Mouse (Mus musculus) heart, embryonic 11.5 days (tissue): Measurements from ENCODE around the gene Fam174b. TPM values are rescaled to one million over a fixed set of nuclear protein-coding genes. Genes with fewer than 3 reads are reported as not detected.

ENCODE experiments used
- ATAC-seq: fragments of 200-750 bp; cut with Nextera tagmentation; replicated peaks from 2 replicates; pipeline ENCODE4 v1.8.0; 2017; ENCODE audit warnings: moderate library complexity; ENCODE audit not compliant: insufficient number of reproducible peaks, low FRiP score, low TSS enrichment
- H3K27ac ChIP-seq: fragments of 300-500 bp; sonication (generic); 2 replicates; pipeline ENCODE4 v1.5.1; 2014; ENCODE audit warnings: mild to moderate bottlenecking, low read depth, low read length
- H3K27me3 ChIP-seq: fragments of 300-500 bp; sonication (generic); 2 replicates; pipeline ENCODE4 v1.6.1; 2014; ENCODE audit warnings: mild to moderate bottlenecking, low read length, mixed read lengths; ENCODE audit not compliant: control insufficient read depth, insufficient read depth
- H3K36me3 ChIP-seq: fragments of 300-500 bp; sonication (generic); 2 replicates; pipeline ENCODE4 v1.6.1; 2014; ENCODE audit warnings: mild to moderate bottlenecking, low read length, moderate library complexity, mixed read lengths; ENCODE audit not compliant: control insufficient read depth, insufficient read depth
- H3K4me1 ChIP-seq: fragments of 300-500 bp; sonication (generic); 2 replicates; pipeline ENCODE4 v1.6.1; 2014; ENCODE audit warnings: low read length; ENCODE audit not compliant: control insufficient read depth, insufficient read depth
- H3K4me2 ChIP-seq: fragments of 300-500 bp; sonication (generic); 2 replicates; pipeline ENCODE4 v1.6.1; 2014; ENCODE audit warnings: mild to moderate bottlenecking, moderate library complexity
- H3K4me3 ChIP-seq: fragments of 300-500 bp; sonication (generic); 2 replicates; pipeline ENCODE4 v1.5.1; 2014; ENCODE audit warnings: low read depth, low read length
- H3K9ac ChIP-seq: fragments of 300-500 bp; sonication (generic); 2 replicates; pipeline ENCODE4 v1.6.1; 2014; ENCODE audit warnings: mild to moderate bottlenecking, low read depth, low read length, moderate library complexity
- H3K9me3 ChIP-seq: fragments of 300-500 bp; sonication (generic); replicated peaks from 2 replicates; pipeline ENCODE4 v1.6.1; 2016; ENCODE audit warnings: low read length; ENCODE audit not compliant: control insufficient read depth
- WGBS: fragments of 180-500 bp; shearing (Covaris S2); extraction: QIAGEN DNeasy Blood & Tissue Kit; methylation state at CpG from one replicate; pipeline ENCODE4 v1.1.7; 2014; ENCODE audit not compliant: insufficient replicate concordance; 5-methylcytosine and 5-hydroxymethylcytosine counted together
- polyA plus RNA-seq: library from polyadenylated mRNA; unstranded; fragments of >200 nt; fragmentation: Nextera tagmentation; extraction: Ambion mirVana; gene quantifications from 2 replicates; pipeline ENCODE4 v1.2.1, GENCODE M21; 2014

Fam174b gene
- 30.8 and 36.9 TPM in 2 replicates for polyA plus RNA-seq

- Histone ChIP-seq H3K9me3 (no peaks in the 10 kb centered on the region), H3K36me3 (no peaks in the 10 kb centered on the region), H3K9ac (peak within 1 kb of the TSS; percentile 74), H3K4me3 (peak within 1 kb of the TSS; percentile 71), H3K4me1 (peaks cover 7% of the 10 kb centered on the region), H3K4me2 (peak within 1 kb of the TSS; percentile 99), H3K27ac (0 out of 2 replicates have a peak within 1 kb of the TSS, but pooled peaks have one; percentile 15), H3K27me3 (peaks cover 25% of the 10 kb centered on the region)
- 1% methylated on average over 93 of the region's 94 CpGs for WGBS
- peak; percentile 78 for ATAC-seq
Observed at GRCm38 (mm10) chr7:73740111-73741035, at the start of gene Fam174b. Gene Fam174b, plus strand, starts transcription at chr7:73740302.

GRCm38 (mm10) chr7:73697092-73697491, 43.0 kb upstream of the Fam174b start:
- H3K4me2 ChIP-seq, result no peak overlapping the region
- H3K27me3 ChIP-seq, result no peaks in the 10 kb centered on the region
- no peaks in the 10 kb centered on the region for H3K9me3 ChIP-seq
- ATAC-seq, result no peak
- 74% methylated on average over 3 of the region's 3 CpGs for WGBS
- H3K36me3 ChIP-seq, result no peaks in the 10 kb centered on the region
- H3K9ac ChIP-seq, result no peak overlapping the region
- H3K27ac ChIP-seq, result no peak overlapping the region
- H3K4me1 ChIP-seq, result 0 out of 2 replicates have a peak, but pooled peaks cover 4% of the 10 kb centered on the region
- no peak overlapping the region for H3K4me3 ChIP-seq

GRCm38 (mm10) chr7:73704305-73704704, 35.8 kb upstream of the Fam174b start:
- Histone ChIP-seq H3K27me3 (no peaks in the 10 kb centered on the region), H3K9me3 (no peaks in the 10 kb centered on the region), H3K27ac (no peak overlapping the region), H3K4me2 (no peak overlapping the region), H3K4me1 (no peaks in the 10 kb centered on the region), H3K4me3 (no peak overlapping the region), H3K36me3 (no peaks in the 10 kb centered on the region), H3K9ac (no peak overlapping the region)
- no peak for ATAC-seq

- Histone ChIP-seq H3K9me3 (0 out of 2 replicates have a peak, but pooled peaks cover 2% of the 10 kb centered on the region), H3K4me1 (no peaks in the 10 kb centered on the region; the same call in 1 of the 2 replicates), H3K36me3 (no peaks in the 10 kb centered on the region), H3K27ac (no peak overlapping the region), H3K9ac (no peak overlapping the region), H3K4me2 (no peak overlapping the region), H3K4me3 (no peak overlapping the region), H3K27me3 (no peaks in the 10 kb centered on the region)
- no peak for ATAC-seq
- WGBS, result 81% methylated on average over 8 of the region's 8 CpGs
Observed at GRCm38 (mm10) chr7:73713506-73713905, 26.6 kb upstream of the Fam174b start.

GRCm38 (mm10) chr7:73715928-73716749, 24.0 kb upstream of the Fam174b start:
- no peaks in the 10 kb centered on the region for H3K27me3 ChIP-seq
- no peak overlapping the region for H3K27ac ChIP-seq
- no peak overlapping the region for H3K4me3 ChIP-seq
- 51% methylated on average over 15 of the region's 15 CpGs for WGBS
- H3K9ac ChIP-seq, result no peak overlapping the region
- H3K4me2 ChIP-seq, result no peak overlapping the region
- H3K9me3 ChIP-seq, result 0 out of 2 replicates have a peak, but pooled peaks cover 2% of the 10 kb centered on the region
- H3K4me1 ChIP-seq, result no peaks in the 10 kb centered on the region; the same call in 1 of the 2 replicates
- peak; percentile 49 for ATAC-seq
- H3K36me3 ChIP-seq, result no peaks in the 10 kb centered on the region

GRCm38 (mm10) chr7:73716841-73717240, 23.3 kb upstream of the Fam174b start:
- 63% methylated on average over 3 of the region's 3 CpGs for WGBS

GRCm38 (mm10) chr7:73718031-73718430, 22.1 kb upstream of the Fam174b start:
- no peak overlapping the region for H3K4me2 ChIP-seq

More at GRCm38 (mm10) chr7:73716841-73717240, 23.3 kb upstream of the Fam174b start:
- Histone ChIP-seq H3K27me3 (no peaks in the 10 kb centered on the region), H3K36me3 (no peaks in the 10 kb centered on the region), H3K9ac (no peak overlapping the region), H3K27ac (no peak overlapping the region), H3K4me2 (no peak overlapping the region), H3K4me3 (no peak overlapping the region), H3K9me3 (0 out of 2 replicates have a peak, but pooled peaks cover 2% of the 10 kb centered on the region), H3K4me1 (no peaks in the 10 kb centered on the region; the same call in 1 of the 2 replicates)
- ATAC-seq, result no peak

GRCm38 (mm10) chr7:73718497-73719007, 21.6 kb upstream of the Fam174b start:
- no peak overlapping the region for H3K4me2 ChIP-seq

More at GRCm38 (mm10) chr7:73718031-73718430, 22.1 kb upstream of the Fam174b start:
- 57% methylated on average over 10 of the region's 10 CpGs for WGBS
- Histone ChIP-seq H3K36me3 (no peaks in the 10 kb centered on the region), H3K9me3 (0 out of 2 replicates have a peak, but pooled peaks cover 2% of the 10 kb centered on the region), H3K4me3 (no peak overlapping the region), H3K9ac (no peak overlapping the region), H3K4me1 (no peaks in the 10 kb centered on the region; the same call in 1 of the 2 replicates), H3K27ac (no peak overlapping the region), H3K27me3 (no peaks in the 10 kb centered on the region)
- ATAC-seq, result no peak

More at GRCm38 (mm10) chr7:73718497-73719007, 21.6 kb upstream of the Fam174b start:
- 43% methylated on average over 5 of the region's 5 CpGs for WGBS
- 0 out of 2 replicates have a peak, but pooled peaks cover 2% of the 10 kb centered on the region for H3K9me3 ChIP-seq
- ATAC-seq, result no peak
- no peak overlapping the region for H3K4me3 ChIP-seq
- no peaks in the 10 kb centered on the region for H3K27me3 ChIP-seq
- no peak overlapping the region for H3K27ac ChIP-seq
- H3K9ac ChIP-seq, result no peak overlapping the region
- no peaks in the 10 kb centered on the region; the same call in 1 of the 2 replicates for H3K4me1 ChIP-seq
- H3K36me3 ChIP-seq, result no peaks in the 10 kb centered on the region
